Mouse (Mus musculus) intestine, postnatal 0 days (tissue): Measurements from ENCODE around the gene Pnkp. TPM values are rescaled to one million over a fixed set of nuclear protein-coding genes. Genes with fewer than 3 reads are reported as not detected.

Source experiments
- ATAC-seq: fragments of 200-750 bp; cut with Nextera tagmentation; 2 replicates; pipeline ENCODE4 v1.8.0; 2017; ENCODE audit warnings: mild to moderate bottlenecking, moderate TSS enrichment, moderate library complexity
- H3K27ac ChIP-seq: fragments of 300-500 bp; sonication (generic); 2 replicates; pipeline ENCODE4 v1.5.1; 2014; ENCODE audit warnings: mild to moderate bottlenecking, low read depth, low read length, moderate library complexity
- H3K27me3 ChIP-seq: fragments of 300-500 bp; sonication (generic); replicated peaks from 2 replicates; pipeline ENCODE4 v1.6.1; 2014; ENCODE audit warnings: low read length, mixed read lengths; ENCODE audit not compliant: control insufficient read depth, insufficient read depth
- H3K36me3 ChIP-seq: fragments of 300-500 bp; sonication (generic); 2 replicates; pipeline ENCODE4 v1.6.1; 2014; ENCODE audit warnings: mild to moderate bottlenecking, moderate library complexity; ENCODE audit not compliant: control insufficient read depth, insufficient read depth
- H3K4me1 ChIP-seq: fragments of 300-500 bp; sonication (generic); replicated peaks from 2 replicates; pipeline ENCODE4 v1.6.1; 2014; ENCODE audit warnings: antibody characterized with exemption, low read length, mixed read lengths; ENCODE audit not compliant: control insufficient read depth, insufficient read depth
- H3K4me2 ChIP-seq: fragments of 300-500 bp; sonication (generic); replicated peaks from 2 replicates; pipeline ENCODE4 v1.6.1; 2014; ENCODE audit warnings: low read depth, mild to moderate bottlenecking, moderate library complexity
- H3K4me3 ChIP-seq: fragments of 300-500 bp; sonication (generic); 2 replicates; pipeline ENCODE4 v1.5.1; 2014; ENCODE audit warnings: low read depth, low read length
- H3K9ac ChIP-seq: fragments of 300-500 bp; sonication (generic); 2 replicates; pipeline ENCODE4 v1.6.1; 2014; ENCODE audit warnings: mild to moderate bottlenecking, low read depth, low read length
- H3K9me3 ChIP-seq: fragments of 300-500 bp; sonication (generic); 2 replicates; pipeline ENCODE4 v1.6.1; 2016; ENCODE audit warnings: mixed run types; ENCODE audit not compliant: control insufficient read depth
- CTCF ChIP-seq: sonication (generic); IDR thresholded peaks from 2 replicates; pipeline ENCODE4 v1.5.1; 2016; ENCODE audit warnings: low read depth, mild to moderate bottlenecking, control low read depth, antibody characterized with exemption, moderate library complexity
- WGBS: fragments of 180-500 bp; shearing (Covaris S2); extraction: QIAGEN DNeasy Blood & Tissue Kit; methylation state at CpG from one replicate; pipeline ENCODE4 v1.1.7; 2014; 5-methylcytosine and 5-hydroxymethylcytosine counted together
- polyA plus RNA-seq: library from polyadenylated mRNA; unstranded; fragments of >200 nt; fragmentation: Nextera tagmentation; extraction: Ambion mirVana; gene quantifications from 2 replicates; pipeline ENCODE4 v1.2.1, GENCODE M21; 2015

Pnkp gene
- polyA plus RNA-seq, 1 experiment from 2014 or later, result 27.7 TPM

GRCm38 (mm10) chr7:44860576-44861428, 3.9 kb downstream of the Pnkp start:
- WGBS, result 55% methylated on average over 22 of the region's 22 CpGs
- H3K9me3 ChIP-seq, result no peaks in the 10 kb centered on the region
- H3K27me3 ChIP-seq, result no peaks in the 10 kb centered on the region
- H3K4me2 ChIP-seq, result peak overlapping the region; percentile 9; the same call in 1 of the 2 replicates
- no peak overlapping the region for H3K27ac ChIP-seq
- H3K4me3 ChIP-seq, result no peak overlapping the region
- peak; percentile 95 for TF ChIP-seq CTCF
- H3K36me3 ChIP-seq, result peaks cover 44% of the 10 kb centered on the region
- 0 out of 2 replicates have a peak, but pooled peaks have one; percentile 11 for ATAC-seq
- H3K9ac ChIP-seq, result no peak overlapping the region
- H3K4me1 ChIP-seq, result peaks cover 5% of the 10 kb centered on the region; the same call in 1 of the 2 replicates

DNA sequence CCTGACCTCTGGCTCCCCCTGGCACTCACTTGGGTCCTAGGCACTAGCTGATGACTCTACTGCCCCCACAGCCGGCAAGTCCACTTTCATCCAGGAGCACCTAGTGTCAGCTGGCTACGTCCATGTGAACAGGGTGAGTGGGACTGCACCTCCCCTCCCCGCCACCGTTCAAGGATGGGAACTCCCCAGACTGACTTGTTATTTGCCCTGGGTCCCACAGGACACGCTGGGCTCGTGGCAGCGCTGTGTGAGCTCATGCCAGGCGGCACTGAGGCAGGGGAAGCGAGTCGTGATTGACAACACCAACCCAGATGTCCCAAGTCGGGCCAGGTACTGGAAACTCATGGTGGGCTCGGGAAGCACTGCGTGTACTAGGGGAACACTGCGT, 4.5 kb downstream of the Pnkp start:
- no peak overlapping the region for H3K27ac ChIP-seq
- WGBS, result 78% methylated on average over 14 of the region's 14 CpGs

DNA sequence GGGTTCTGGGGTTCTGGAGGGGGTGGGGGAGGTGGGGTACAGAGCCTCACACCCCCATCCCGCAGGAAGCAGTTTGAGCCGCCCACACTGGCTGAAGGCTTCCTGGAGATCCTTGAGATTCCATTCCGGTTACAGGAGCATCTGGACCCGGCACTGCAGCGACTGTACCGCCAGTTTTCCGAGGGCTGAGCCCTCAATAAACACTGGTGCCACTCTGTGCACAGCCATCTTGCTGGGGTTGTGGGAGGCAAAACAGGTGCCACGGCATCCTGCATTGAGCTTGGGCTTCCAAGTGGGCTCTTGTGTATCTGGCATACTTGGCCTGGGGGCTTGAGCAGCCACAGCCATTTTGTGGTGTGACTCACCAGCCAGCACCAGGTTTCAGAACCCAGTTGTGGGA, 5.5 kb downstream of the Pnkp start:
- no peak for ATAC-seq
- Histone ChIP-seq H3K4me1 (peaks cover 20% of the 10 kb centered on the region), H3K36me3 (peaks cover 47% of the 10 kb centered on the region), H3K9ac (no peak overlapping the region), H3K9me3 (no peaks in the 10 kb centered on the region), H3K4me3 (no peak overlapping the region), H3K4me2 (no peak overlapping the region), H3K27me3 (no peaks in the 10 kb centered on the region), H3K27ac (0 out of 2 replicates have a peak overlapping the region, but pooled peaks have one; percentile 7)
- TF ChIP-seq CTCF, result no peak
- 72% methylated on average over 8 of the region's 8 CpGs for WGBS

More for the DNA sequence above, 4.5 kb downstream of the Pnkp start:
- TF ChIP-seq CTCF, result no peak
- peaks cover 11% of the 10 kb centered on the region; the same call in 1 of the 2 replicates for H3K4me1 ChIP-seq
- H3K36me3 ChIP-seq, result peaks cover 47% of the 10 kb centered on the region
- no peak overlapping the region for H3K4me2 ChIP-seq
- no peak for ATAC-seq
- H3K4me3 ChIP-seq, result no peak overlapping the region
- H3K9ac ChIP-seq, result no peak overlapping the region
- no peaks in the 10 kb centered on the region for H3K27me3 ChIP-seq
- H3K9me3 ChIP-seq, result no peaks in the 10 kb centered on the region

- Histone ChIP-seq H3K9ac (no peak overlapping the region), H3K27ac (no peak overlapping the region; the same call in 1 of the 2 replicates), H3K9me3 (no peaks in the 10 kb centered on the region), H3K27me3 (no peaks in the 10 kb centered on the region), H3K4me1 (peaks cover 23% of the 10 kb centered on the region), H3K36me3 (peaks cover 47% of the 10 kb centered on the region), H3K4me3 (no peak overlapping the region), H3K4me2 (no peak overlapping the region)
- WGBS, result 80% methylated on average over 14 of the region's 14 CpGs
- TF ChIP-seq CTCF, result no peak
- no peak for ATAC-seq
Observed at GRCm38 (mm10) chr7:44863210-44863609, 6.3 kb downstream of the Pnkp start.

GRCm38 (mm10) chr7:44863982-44864494, 7.1 kb downstream of the Pnkp start:
- peaks cover 27% of the 10 kb centered on the region for H3K4me1 ChIP-seq
- H3K4me2 ChIP-seq, result no peak overlapping the region
- H3K9me3 ChIP-seq, result no peaks in the 10 kb centered on the region
- H3K9ac ChIP-seq, result no peak overlapping the region
- H3K4me3 ChIP-seq, result no peak overlapping the region
- no peaks in the 10 kb centered on the region for H3K27me3 ChIP-seq
- 82% methylated on average over 11 of the region's 11 CpGs for WGBS
- peaks cover 47% of the 10 kb centered on the region for H3K36me3 ChIP-seq
- H3K27ac ChIP-seq, result peak overlapping the region; percentile 21; the same call in 1 of the 2 replicates
- ATAC-seq, result no peak
- no peak for TF ChIP-seq CTCF
